Mouse (Mus musculus): ENCODE measurements around the gene Optc. TPM values are rescaled to one million over a fixed set of nuclear protein-coding genes. Genes with fewer than 3 reads are reported as not detected.
A peak's percentile ranks its signal among the peaks of the same experiment; 100 is the strongest.

The Optc gene
- total RNA-seq, 2 experiments from 2014 or later, result 0.49 TPM; not detected in 1

GRCm38 (mm10) chr1:133854421-133855273 is 53.2 kb downstream of the Optc start:
- DNase-seq (ENCODE audit: extremely low spot score in 1 of 2, low spot score in 1 of 2), result peak in 1 of 2 experiments; percentile 21

Other genes starting within 250 kb of the Optc start
- 1 to 10 TPM; 6.0 to 6.6 TPM for gene Zbed6, start 247.1 kb downstream of the Optc start, total RNA-seq (2021)
- gene Gm38394, start 246.7 kb downstream of the Optc start, total RNA-seq (2021), result 10 to 100 TPM; 22.7 to 30.4 TPM
- gene Lax1, start 217.9 kb downstream of the Optc start, total RNA-seq (2021), result under 1 TPM in 1 of 2 experiments, not detected in 1; 0.16 TPM
- gene Atp2b4, start 107.0 kb downstream of the Optc start, total RNA-seq (2021), result 10 to 100 TPM; 67.6 to 79.3 TPM
- gene Prelp, start 13.4 kb upstream of the Optc start, total RNA-seq (2021), result 10 to 100 TPM in 1 of 2 experiments, 1 to 10 TPM in 1; 9.2 to 11.2 TPM
- gene Fmod, start 129.3 kb upstream of the Optc start, total RNA-seq (2021), result 1 to 10 TPM; 3.2 to 5.4 TPM
- gene Btg2, start 171.1 kb upstream of the Optc start, total RNA-seq (2021), result 10 to 100 TPM; 17.0 to 18.1 TPM
- under 1 TPM in 1 of 2 experiments, not detected in 1; 0.22 TPM for gene Chit1, start 203.2 kb upstream of the Optc start, total RNA-seq (2021)

Measured in layer of hippocampus, postnatal 25 days (tissue).